Mouse (Mus musculus) ES-Bruce4 (cell line): ENCODE measurements at regions not wholly inside any gene's neighbourhood (a gene's known extent, or its start where the extent isn't known, plus 50 kb on each side); places are given as distances from the start of the nearest gene placed in this dataset.

Experiments used
- H3K27ac ChIP-seq: 2 replicates; pipeline ENCODE4 v1.5.1; 2012; ENCODE audit warnings: low read length, inconsistent platforms; ENCODE audit not compliant: insufficient read depth
- H3K27me3 ChIP-seq: 2 replicates; pipeline ENCODE4 v1.6.1; 2012; ENCODE audit warnings: mild to moderate bottlenecking, low read length, inconsistent platforms; ENCODE audit not compliant: control insufficient read depth, poor library complexity, insufficient read depth, severe bottlenecking
- H3K36me3 ChIP-seq: 2 replicates; pipeline ENCODE4 v1.6.1; 2012; ENCODE audit warnings: inconsistent platforms, mild to moderate bottlenecking, low read length, moderate library complexity; ENCODE audit not compliant: control insufficient read depth, poor library complexity, insufficient read depth, severe bottlenecking
- H3K4me1 ChIP-seq: one replicate; pipeline ENCODE4 v1.8.1; 2011; ENCODE audit warnings: low read length; ENCODE audit not compliant: control insufficient read depth, insufficient read depth
- H3K4me3 ChIP-seq: 2 replicates; pipeline ENCODE4 v1.5.1; 2011; ENCODE audit warnings: low read depth, mild to moderate bottlenecking, low read length
- H3K9ac ChIP-seq: 2 replicates; pipeline ENCODE4 v1.6.1; 2012; ENCODE audit warnings: low read depth, mild to moderate bottlenecking, inconsistent platforms; ENCODE audit not compliant: poor library complexity, severe bottlenecking
- H3K9me3 ChIP-seq: replicated peaks from 2 replicates; pipeline ENCODE4 v1.6.1; 2012; ENCODE audit warnings: mild to moderate bottlenecking, low read length, inconsistent platforms; ENCODE audit not compliant: control insufficient read depth, poor library complexity, insufficient read depth, severe bottlenecking
- CTCF ChIP-seq: IDR thresholded peaks from one replicate; pipeline ENCODE4 v1.8.1; 2011; ENCODE audit warnings: low read depth, low read length
- EP300 ChIP-seq: IDR thresholded peaks from 2 replicates; pipeline ENCODE4 v1.6.1; 2011; ENCODE audit warnings: low read depth, low read length; ENCODE audit not compliant: insufficient read depth
- POLR2A ChIP-seq: IDR thresholded peaks from one replicate; pipeline ENCODE4 v1.8.1; 2011; ENCODE audit warnings: low read length; ENCODE audit not compliant: insufficient read depth

DNA sequence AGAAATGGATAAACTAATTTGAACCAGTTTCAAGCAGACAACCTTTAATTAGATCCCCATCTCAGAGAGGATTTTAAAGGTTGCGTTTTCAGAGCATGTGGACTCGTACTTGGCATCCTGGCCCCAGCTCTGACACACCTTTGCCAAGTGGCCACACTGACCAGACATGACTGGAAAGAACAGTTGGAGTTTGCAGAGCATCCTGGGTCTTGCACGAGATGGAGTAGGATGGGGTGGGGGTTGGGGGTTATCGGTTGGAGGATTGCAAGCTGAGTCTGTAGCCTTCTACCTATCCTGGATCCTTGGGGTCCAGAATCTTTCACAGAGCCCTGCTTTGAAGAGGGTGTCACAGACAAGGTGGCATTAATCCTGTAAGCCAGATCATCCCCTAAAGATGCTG, 550.9 kb upstream of the Mgmt start:
- H3K36me3 ChIP-seq = no peaks in the 10 kb centered on the region

DNA sequence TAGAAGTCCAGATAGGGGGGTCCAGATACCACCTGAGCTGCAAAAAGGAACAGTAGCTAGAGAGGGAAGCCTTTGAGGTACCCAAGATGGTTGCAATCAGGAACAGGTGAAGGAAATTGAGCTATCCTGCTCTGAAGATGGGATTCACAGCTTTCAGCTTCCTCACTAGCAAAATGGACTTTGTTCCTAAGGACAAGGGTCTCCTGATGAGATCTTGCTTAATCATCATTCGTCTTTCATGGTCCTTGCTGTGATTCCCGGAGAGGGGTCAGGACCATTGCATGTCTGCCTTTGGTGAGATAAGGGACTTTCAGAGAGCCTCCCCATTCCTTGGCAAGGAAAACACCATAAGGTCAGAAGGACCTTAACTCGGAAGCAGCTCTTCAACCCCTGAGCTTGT, 549.4 kb upstream of the Mgmt start:
- no peaks in the 10 kb centered on the region for H3K9me3 ChIP-seq
- no peaks in the 10 kb centered on the region for H3K36me3 ChIP-seq
- H3K4me1 ChIP-seq = no peaks in the 10 kb centered on the region
- H3K9ac ChIP-seq = no peak overlapping the region
- no peaks in the 10 kb centered on the region for H3K27me3 ChIP-seq
- no peak overlapping the region for H3K4me3 ChIP-seq
- TF ChIP-seq CTCF (no peak), POLR2A (no peak), EP300 (no peak)
- no peak overlapping the region for H3K27ac ChIP-seq

More for the DNA sequence above, 550.9 kb upstream of the Mgmt start:
- no peak overlapping the region for H3K27ac ChIP-seq
- H3K4me3 ChIP-seq = no peak overlapping the region
- H3K27me3 ChIP-seq = no peaks in the 10 kb centered on the region
- no peaks in the 10 kb centered on the region for H3K9me3 ChIP-seq
- TF ChIP-seq POLR2A (no peak), CTCF (no peak), EP300 (no peak)
- no peak overlapping the region for H3K9ac ChIP-seq
- no peaks in the 10 kb centered on the region for H3K4me1 ChIP-seq

DNA sequence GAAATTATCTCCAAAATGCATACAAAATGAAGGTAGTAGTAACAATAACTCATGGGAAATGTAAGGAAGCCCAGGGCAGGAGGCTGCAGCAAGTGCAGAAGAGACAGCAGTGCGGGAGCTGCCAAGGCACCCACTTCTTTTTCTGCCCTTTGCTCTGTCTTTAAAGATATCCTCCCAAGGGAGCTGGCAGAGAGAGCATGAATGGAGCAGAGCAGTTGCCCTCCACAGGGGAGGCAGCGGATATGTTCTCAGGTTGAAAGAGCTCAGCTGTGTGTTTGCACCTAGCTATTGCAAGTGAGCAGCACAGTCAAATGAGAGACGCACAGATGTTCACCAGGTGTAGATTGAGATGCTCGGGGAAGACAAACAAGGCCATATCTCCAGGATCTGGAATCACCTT, 547.9 kb upstream of the Mgmt start:
- Histone ChIP-seq H3K27ac (no peak overlapping the region), H3K4me3 (no peak overlapping the region), H3K4me1 (no peaks in the 10 kb centered on the region), H3K9ac (no peak overlapping the region), H3K27me3 (no peaks in the 10 kb centered on the region), H3K9me3 (no peaks in the 10 kb centered on the region), H3K36me3 (no peaks in the 10 kb centered on the region)
- no peak for TF ChIP-seq CTCF
- no peak for TF ChIP-seq EP300
- no peak for TF ChIP-seq POLR2A

DNA sequence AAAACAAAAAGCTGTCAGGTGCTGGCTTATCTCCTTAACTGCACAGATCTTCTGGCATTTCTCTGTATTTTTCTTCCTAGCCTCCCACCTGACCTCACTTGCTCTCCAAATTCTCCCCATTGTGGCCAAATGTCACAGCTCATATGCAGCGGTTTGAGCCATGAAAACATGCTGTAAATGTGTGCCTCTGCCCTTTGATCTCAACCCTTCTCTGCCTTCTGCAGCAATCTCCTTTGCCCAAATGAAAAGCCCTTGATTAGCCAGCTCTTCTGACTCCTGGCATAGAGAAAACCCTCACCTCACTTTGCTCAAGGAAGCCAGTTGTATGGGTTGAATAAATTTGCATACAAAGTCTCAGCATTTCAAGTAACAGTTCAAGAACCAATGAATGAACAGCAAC, 546.1 kb upstream of the Mgmt start:
- no peaks in the 10 kb centered on the region for H3K4me1 ChIP-seq
- H3K9me3 ChIP-seq = no peaks in the 10 kb centered on the region
- TF ChIP-seq POLR2A (no peak), EP300 (no peak), CTCF (no peak)
- no peak overlapping the region for H3K27ac ChIP-seq
- no peaks in the 10 kb centered on the region for H3K27me3 ChIP-seq
- H3K4me3 ChIP-seq = no peak overlapping the region
- H3K9ac ChIP-seq = no peak overlapping the region
- H3K36me3 ChIP-seq = no peaks in the 10 kb centered on the region

DNA sequence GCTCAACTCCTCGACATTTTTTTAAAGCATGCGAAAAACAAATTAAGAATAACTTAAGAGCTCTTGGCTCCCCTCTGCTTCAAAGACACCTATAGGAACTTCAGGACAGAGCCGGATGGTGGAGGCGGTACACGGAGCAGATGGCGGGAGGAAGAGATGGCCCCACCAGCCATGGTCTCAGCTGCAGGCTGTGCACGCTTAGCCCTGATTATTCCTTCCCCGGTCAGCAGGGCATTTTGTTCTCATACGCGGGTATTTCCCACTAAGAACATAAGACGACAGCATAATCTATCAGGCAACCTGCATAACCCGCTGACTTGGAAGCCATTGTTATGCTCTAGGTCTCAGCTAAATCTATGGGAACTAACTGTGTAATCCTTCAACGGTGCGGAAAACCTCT, 544.8 kb upstream of the Mgmt start:
- H3K4me1 ChIP-seq = no peaks in the 10 kb centered on the region
- no peak overlapping the region for H3K27ac ChIP-seq
- no peaks in the 10 kb centered on the region for H3K36me3 ChIP-seq
- no peak overlapping the region for H3K9ac ChIP-seq
- no peak for TF ChIP-seq CTCF
- no peaks in the 10 kb centered on the region for H3K9me3 ChIP-seq
- H3K27me3 ChIP-seq = no peaks in the 10 kb centered on the region
- no peak overlapping the region for H3K4me3 ChIP-seq

DNA sequence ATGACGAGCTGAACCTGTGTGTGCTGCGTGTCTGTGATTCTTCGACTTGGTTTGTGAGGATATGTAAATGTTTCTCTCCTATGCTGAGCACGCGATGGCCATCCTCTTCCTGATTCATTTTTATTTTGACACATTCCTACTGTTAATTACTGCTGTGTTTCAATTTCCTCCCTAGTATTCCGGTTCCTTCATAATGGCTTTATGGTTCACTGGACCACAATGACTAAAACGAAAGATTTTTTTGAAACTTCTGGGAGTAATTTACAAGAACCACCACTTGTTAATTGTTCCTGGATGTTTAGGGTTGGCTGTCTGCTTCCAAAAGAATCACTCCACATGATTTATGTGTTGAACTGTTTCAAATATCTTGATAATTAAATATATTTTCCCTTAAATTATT, 537.4 kb upstream of the Mgmt start:
- Histone ChIP-seq H3K9me3 (no peaks in the 10 kb centered on the region), H3K9ac (no peak overlapping the region), H3K4me3 (no peak overlapping the region), H3K36me3 (no peaks in the 10 kb centered on the region), H3K27me3 (no peaks in the 10 kb centered on the region), H3K4me1 (no peaks in the 10 kb centered on the region), H3K27ac (no peak overlapping the region)
- TF ChIP-seq EP300 (no peak), POLR2A (no peak), CTCF (no peak)
